Mouse (Mus musculus): Measurements from ENCODE around the gene Cst3.

Cst3 gene

GRCm38 (mm10) chr2:148856630-148857400 lies 18.7 kb downstream of the Cst3 start:
- DNase-seq (ENCODE audit: low spot score), result no peak

- peak; percentile 94 for DNase-seq (ENCODE audit: low spot score)
Observed at GRCm38 (mm10) chr2:148851116-148851906, 24.2 kb downstream of the Cst3 start.

- no peak for DNase-seq (ENCODE audit: low spot score)
Observed at GRCm38 (mm10) chr2:148839224-148839623, 36.3 kb downstream of the Cst3 start.

GRCm38 (mm10) chr2:148838075-148838777 lies 37.3 kb downstream of the Cst3 start:
- DNase-seq (ENCODE audit: low spot score), result no peak

GRCm38 (mm10) chr2:148834912-148835311 lies 40.6 kb downstream of the Cst3 start, which contains the start of gene Cst9:
Gene Cst9, plus strand, starts transcription at chr2:148835147.
- DNase-seq (ENCODE audit: low spot score), result no peak

- no peak for DNase-seq (ENCODE audit: low spot score)
Observed at GRCm38 (mm10) chr2:148825986-148826385, 49.5 kb downstream of the Cst3 start.
